Mouse (Mus musculus) heart, embryonic 13.5 days (tissue): ENCODE measurements around the gene Cyp4f39. TPM values are rescaled to one million over a fixed set of nuclear protein-coding genes. Genes with fewer than 3 reads are reported as not detected.
"Not testable (repeated sequence)": the region's sequence is repeated elsewhere in the genome, so short reads cannot be mapped to it uniquely, and the experiment has no call there.

Experiments
- ATAC-seq: fragments of 200-750 bp; cut with Nextera tagmentation; 2 replicates; pipeline ENCODE4 v1.8.0; 2017; ENCODE audit warnings: moderate TSS enrichment; ENCODE audit not compliant: insufficient number of reproducible peaks, low FRiP score, low TSS enrichment; ENCODE audit errors: extremely low read depth
- H3K27ac ChIP-seq: fragments of 300-500 bp; sonication (generic); replicated peaks from 2 replicates; pipeline ENCODE4 v1.5.1; 2015; ENCODE audit warnings: moderate library complexity, mild to moderate bottlenecking, inconsistent platforms
- H3K27me3 ChIP-seq: fragments of 300-500 bp; sonication (generic); replicated peaks from 2 replicates; pipeline ENCODE4 v1.6.1; 2015; ENCODE audit warnings: mild to moderate bottlenecking, inconsistent platforms
- H3K36me3 ChIP-seq: fragments of 300-500 bp; sonication (generic); 2 replicates; pipeline ENCODE4 v1.6.1; 2015; ENCODE audit warnings: mild to moderate bottlenecking, inconsistent platforms
- H3K4me1 ChIP-seq: fragments of 300-500 bp; sonication (generic); 2 replicates; pipeline ENCODE4 v1.6.1; 2015; ENCODE audit warnings: inconsistent platforms
- H3K4me2 ChIP-seq: fragments of 300-500 bp; sonication (generic); 2 replicates; pipeline ENCODE4 v1.6.1; 2015; ENCODE audit warnings: inconsistent platforms, mild to moderate bottlenecking, moderate library complexity
- H3K4me3 ChIP-seq: fragments of 300-500 bp; sonication (generic); 2 replicates; pipeline ENCODE4 v1.5.1; 2015; ENCODE audit warnings: moderate library complexity, mild to moderate bottlenecking, inconsistent platforms
- H3K9ac ChIP-seq: fragments of 300-500 bp; sonication (generic); 2 replicates; pipeline ENCODE4 v1.6.1; 2015; ENCODE audit warnings: inconsistent platforms, mild to moderate bottlenecking, moderate library complexity
- H3K9me3 ChIP-seq: fragments of 300-500 bp; sonication (generic); 2 replicates; pipeline ENCODE4 v1.6.1; 2016; ENCODE audit warnings: inconsistent platforms
- WGBS: fragments of 180-500 bp; shearing (Covaris S2); methylation state at CpG from one replicate; pipeline ENCODE4 v1.1.7; 2015; ENCODE audit warnings: mixed read lengths; 5-methylcytosine and 5-hydroxymethylcytosine counted together
- polyA plus RNA-seq: library from polyadenylated mRNA; unstranded; fragments of >200 nt; fragmentation: Nextera tagmentation; extraction: Ambion mirVana; gene quantifications from 2 replicates; pipeline ENCODE4 v1.2.1, GENCODE M21; 2015

The Cyp4f39 gene
- polyA plus RNA-seq, 1 experiment from 2014 or later = 0.15 TPM

DNA sequence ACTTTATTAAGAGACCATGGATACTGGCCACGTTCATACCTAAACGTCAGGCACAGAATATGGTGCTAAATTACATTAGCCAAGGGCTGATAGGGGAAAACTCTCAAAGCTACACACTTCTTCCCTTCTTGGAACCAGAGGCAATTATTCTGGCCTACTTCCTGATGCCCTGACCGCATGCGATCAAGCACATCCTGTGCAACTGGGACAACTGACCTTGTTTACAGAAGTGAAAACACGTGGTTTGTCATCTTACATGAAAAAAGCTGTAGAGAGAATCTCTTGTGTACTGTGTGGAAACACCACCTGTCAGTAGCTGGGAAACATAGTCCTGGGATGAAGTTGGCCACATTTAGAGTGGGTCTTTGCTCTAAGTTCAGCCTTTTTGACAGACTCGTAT is 81.5 kb downstream of the Cyp4f39 start:
- H3K9me3 ChIP-seq = no peaks in the 10 kb centered on the region
- no peak overlapping the region for H3K4me2 ChIP-seq
- H3K36me3 ChIP-seq = no peaks in the 10 kb centered on the region
- no peak overlapping the region for H3K27ac ChIP-seq
- H3K4me3 ChIP-seq = no peak overlapping the region
- no peaks in the 10 kb centered on the region for H3K27me3 ChIP-seq
- H3K9ac ChIP-seq = no peak overlapping the region
- peaks cover 21% of the 10 kb centered on the region for H3K4me1 ChIP-seq
- WGBS = 71% methylated on average over 6 of the region's 6 CpGs
- no peak for ATAC-seq

DNA sequence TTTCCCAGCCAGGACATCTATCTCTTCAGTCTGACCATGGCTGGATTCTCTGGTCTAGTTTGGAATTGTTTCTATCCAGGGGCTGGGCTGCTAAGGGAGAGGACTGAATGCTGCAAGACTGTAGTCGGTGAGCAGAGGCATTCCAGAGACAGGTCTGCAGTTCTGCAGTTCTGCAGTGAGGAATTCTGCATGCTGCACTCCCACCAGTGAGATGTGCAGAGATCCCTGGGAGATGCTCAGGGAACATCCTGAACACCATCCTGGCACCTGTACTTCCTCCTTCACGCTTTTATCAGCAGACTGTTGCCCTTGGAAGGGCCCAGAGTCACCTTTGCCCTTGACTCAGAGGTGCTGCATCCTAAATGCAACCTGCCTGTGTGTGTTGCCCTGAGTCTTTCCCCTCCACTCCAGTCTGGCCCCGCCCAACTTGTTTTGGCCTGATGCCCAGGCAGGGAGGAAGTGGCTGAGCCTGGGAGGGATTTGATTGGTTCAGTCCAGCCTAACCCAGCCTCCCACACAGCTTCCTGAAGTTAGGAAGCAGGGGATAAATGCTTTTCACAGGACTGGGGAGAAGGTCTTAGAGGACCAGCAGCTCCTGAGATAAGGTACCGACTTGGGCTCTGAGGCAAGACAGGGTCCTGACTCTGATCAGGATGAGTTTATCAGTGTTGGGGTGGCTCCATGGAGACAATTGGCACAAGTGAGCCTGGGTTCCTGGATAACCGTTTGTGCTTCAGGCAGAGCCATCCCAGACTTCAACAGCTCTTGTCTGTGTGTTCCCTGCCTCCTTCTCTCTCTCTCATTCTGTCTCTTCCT is 83.7 kb downstream of the Cyp4f39 start, which contains the start of gene Cyp4f16:
Gene Cyp4f16, plus strand, starts transcription at position 508 of the 816 bp plus-strand sequence.
- H3K27me3 ChIP-seq, H3K9me3 ChIP-seq, H3K36me3 ChIP-seq: not testable (repeated sequence)
- peaks cover 21% of the 10 kb centered on the region for H3K4me1 ChIP-seq
- WGBS = 3% methylated on average over 5 of the region's 5 CpGs
- H3K9ac ChIP-seq = peak within 1 kb of the TSS; percentile 78
- peak; percentile 82 for ATAC-seq
- H3K27ac ChIP-seq = peak within 1 kb of the TSS; percentile 73
- H3K4me2 ChIP-seq = peak within 1 kb of the TSS; percentile 75
- H3K4me3 ChIP-seq = peak within 1 kb of the TSS; percentile 61

DNA sequence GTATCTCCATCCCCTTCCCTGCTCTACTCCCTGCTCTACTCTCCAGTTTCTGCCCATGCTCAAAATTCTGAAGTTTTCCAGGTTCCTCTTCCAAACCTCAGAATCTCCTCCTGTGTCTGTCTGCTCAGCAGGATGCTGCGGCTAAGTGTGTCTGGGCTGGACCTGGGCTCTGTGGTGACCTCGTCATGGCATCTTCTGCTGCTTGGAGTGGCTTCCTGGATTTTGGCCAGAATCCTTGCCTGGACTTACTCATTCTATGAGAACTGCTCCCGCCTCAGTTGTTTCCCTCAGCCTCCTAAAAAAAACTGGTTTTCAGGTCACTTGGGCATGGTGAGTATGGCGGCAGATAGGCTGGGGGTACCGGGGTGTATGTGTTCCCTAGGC is 84.3 kb downstream of the Cyp4f39 start:
- H3K9ac ChIP-seq = peak overlapping the region; percentile 78
- no peak for ATAC-seq

More for the DNA sequence above, 84.3 kb downstream of the Cyp4f39 start:
- Histone ChIP-seq H3K27ac (peak overlapping the region; percentile 73), H3K9me3 (no peaks in the 10 kb centered on the region), H3K36me3 (0 out of 2 replicates have a peak, but pooled peaks cover 4% of the 10 kb centered on the region), H3K27me3 (no peaks in the 10 kb centered on the region), H3K4me2 (peak overlapping the region; percentile 75), H3K4me1 (peaks cover 21% of the 10 kb centered on the region), H3K4me3 (peak overlapping the region; percentile 61)
- 46% methylated on average over 5 of the region's 5 CpGs for WGBS

Other genes with a start within 250 kb of the Cyp4f39 start
- gene Brd4, start 168.0 kb upstream of the Cyp4f39 start, polyA plus RNA-seq = 58.8 and 64.2 TPM in 2 replicates
- gene Akap8, start 131.5 kb upstream of the Cyp4f39 start, polyA plus RNA-seq = 65.8 and 67.8 TPM in 2 replicates
- 83.9 and 84.3 TPM in 2 replicates for gene Akap8l, start 102.1 kb upstream of the Cyp4f39 start, polyA plus RNA-seq
- 10.9 and 12.4 TPM in 2 replicates for gene Wiz, start 63.3 kb upstream of the Cyp4f39 start, polyA plus RNA-seq
- 0.49 and 1.1 TPM in 2 replicates for gene Rasal3, start 49.1 kb upstream of the Cyp4f39 start, polyA plus RNA-seq
- gene Pglyrp2, start 28.6 kb upstream of the Cyp4f39 start, polyA plus RNA-seq = 0.09 and 0.16 TPM in 2 replicates
- 6.4 and 7.5 TPM in 2 replicates for gene Cyp4f17, start 53.3 kb downstream of the Cyp4f39 start, polyA plus RNA-seq
- 17.0 and 18.6 TPM in 2 replicates for gene Cyp4f16, start 83.8 kb downstream of the Cyp4f39 start, polyA plus RNA-seq
- not detected in 2 replicates for gene Cyp4f37, start 168.6 kb downstream of the Cyp4f39 start, polyA plus RNA-seq
- not detected in 2 replicates for gene Cyp4f40, start 206.2 kb downstream of the Cyp4f39 start, polyA plus RNA-seq
- 0.20 and 0.41 TPM in 2 replicates for gene Cyp4f15, start 232.9 kb downstream of the Cyp4f39 start, polyA plus RNA-seq